Mouse (Mus musculus): ENCODE measurements at regions not wholly inside any gene's neighbourhood (a gene's known extent, or its start where the extent isn't known, plus 50 kb on each side); places are given as distances from the start of the nearest gene placed in this dataset.

DNA sequence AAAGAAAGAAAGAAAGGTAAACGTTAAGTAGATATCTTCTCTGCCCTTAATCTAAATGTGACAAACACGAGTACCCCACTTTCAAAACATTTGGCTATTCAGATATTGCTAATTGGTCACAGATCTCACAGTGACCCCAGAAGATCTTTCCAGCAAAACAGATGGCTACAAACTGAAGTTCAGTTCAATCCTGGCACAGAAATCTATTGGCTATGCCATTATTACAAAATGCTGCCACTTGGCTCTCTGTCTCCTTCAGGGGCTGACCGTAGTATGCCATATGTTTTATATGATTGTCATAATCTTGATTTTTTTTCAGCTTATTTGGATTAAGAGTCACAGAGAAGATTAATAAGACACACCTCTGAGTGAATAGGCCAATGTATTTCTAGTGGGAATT, 873.2 kb downstream of the Slc22a22 start:
- no peak for DNase-seq (ENCODE audit: extremely low spot score, low spot score)

DNA sequence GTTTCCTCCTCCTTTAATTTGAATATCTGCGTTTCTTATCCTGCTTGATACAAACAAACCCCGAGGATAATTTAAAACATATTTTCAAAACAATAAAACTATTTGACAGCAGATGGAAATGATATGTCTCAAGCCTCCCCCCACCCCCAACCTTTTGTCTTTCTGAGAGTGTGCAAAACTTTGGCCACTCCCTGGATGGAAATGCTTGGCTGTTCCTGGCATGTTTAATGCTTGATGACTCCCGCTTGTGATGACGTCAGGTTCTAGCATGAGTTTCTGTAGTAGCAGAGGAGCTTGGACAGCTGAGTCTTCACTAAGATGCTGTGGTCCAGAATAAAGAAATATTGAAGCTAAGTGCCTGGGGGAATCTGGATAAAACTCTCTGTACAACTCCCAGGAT, 884.8 kb downstream of the Slc22a22 start:
- no peak for DNase-seq (ENCODE audit: extremely low spot score, low spot score)

DNA sequence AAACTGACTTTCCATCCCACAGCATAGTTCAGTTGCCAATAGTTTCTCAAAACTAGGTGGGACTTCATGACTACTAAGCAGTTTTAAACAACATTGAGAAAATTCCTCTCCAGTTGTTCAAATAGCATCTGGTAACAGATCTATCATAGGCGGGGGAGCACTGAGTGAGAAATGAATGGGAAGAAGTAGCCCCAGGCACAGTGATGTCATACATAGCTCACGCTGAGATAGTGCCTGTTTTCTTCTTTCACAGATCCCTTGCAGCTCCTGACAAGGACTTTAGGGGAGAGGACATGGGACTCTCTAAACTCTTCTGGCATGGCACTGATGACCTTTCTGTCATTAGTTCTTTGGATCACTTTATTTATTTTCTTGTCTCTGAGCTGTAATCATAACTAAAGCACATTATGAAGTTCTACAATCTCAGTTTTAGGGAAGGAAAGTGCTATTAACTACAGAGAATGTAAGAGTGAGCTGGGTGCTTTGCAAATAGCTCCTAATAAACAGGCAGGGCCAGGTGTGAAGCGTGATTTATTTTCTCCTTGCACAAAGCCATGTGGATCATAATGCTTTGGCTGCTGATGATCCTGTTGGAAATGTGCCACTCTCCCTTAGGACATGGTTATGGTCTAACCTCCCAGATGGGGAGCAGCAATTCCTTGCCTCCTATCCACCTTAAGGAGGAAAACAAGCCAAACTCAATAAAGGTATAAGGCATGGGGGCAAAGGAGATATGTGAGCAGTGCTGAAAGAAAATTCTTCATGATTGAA, 896.5 kb downstream of the Slc22a22 start:
- no peak for DNase-seq (ENCODE audit: extremely low spot score, low spot score)

DNA sequence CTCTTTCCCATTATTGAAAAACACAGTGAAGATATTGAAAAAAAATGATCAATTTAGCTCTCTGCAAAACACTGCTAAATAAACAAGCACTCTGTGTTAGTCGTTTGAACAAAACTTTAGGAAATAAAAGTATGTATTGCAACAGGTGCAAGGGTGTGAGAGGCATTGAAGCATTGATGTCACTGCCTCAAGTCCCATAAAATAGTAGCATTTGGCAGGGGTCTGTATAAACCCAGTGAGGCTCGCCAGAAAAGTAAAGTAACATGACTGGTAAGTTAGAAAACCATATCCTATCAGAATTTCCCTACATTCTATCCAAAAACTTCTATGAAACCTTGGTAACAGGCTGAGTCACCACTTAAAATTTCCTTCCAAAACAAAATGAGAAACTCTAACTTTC, 914.2 kb downstream of the Slc22a22 start:
- DNase-seq (ENCODE audit: extremely low spot score, low spot score): no peak

DNA sequence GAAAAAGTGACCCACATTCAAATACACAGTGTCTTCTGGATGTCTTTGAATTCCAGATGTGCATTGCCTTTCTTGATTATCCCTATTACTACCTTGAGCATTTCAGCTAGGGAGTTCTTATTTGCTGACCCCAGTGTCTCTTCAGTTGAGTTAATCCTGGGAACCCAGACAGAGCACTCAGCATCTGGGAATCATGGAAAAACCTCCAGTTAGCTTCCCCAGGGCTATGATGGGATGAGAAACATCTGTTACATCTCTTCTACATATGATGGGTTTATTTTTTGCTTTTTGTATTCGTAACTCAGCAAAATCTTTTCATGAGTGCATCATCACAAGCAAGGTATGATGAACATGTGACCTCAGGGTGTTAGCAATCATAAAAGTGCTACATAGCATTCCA, 914.6 kb downstream of the Slc22a22 start:
- no peak for DNase-seq (ENCODE audit: extremely low spot score, low spot score)

DNA sequence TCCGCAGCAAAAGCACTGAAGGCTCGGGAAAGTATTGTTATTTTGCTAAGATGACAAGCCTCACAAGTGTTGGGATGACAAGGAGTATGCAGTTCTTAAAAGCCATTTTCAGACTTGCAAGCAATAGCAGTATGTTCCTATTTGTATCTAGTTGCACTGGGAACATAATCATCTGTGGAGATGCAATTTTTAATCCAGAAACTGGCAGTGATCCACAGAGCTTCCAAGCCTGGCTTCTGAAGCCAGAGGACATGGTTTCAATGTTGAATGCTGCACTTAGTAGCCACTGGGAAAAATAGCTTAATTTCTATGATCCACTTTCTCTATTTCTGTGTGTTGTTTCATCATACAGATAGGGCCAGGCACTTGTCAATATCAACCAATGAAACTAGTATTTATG, 915.3 kb downstream of the Slc22a22 start:
- no peak for DNase-seq (ENCODE audit: extremely low spot score, low spot score)

DNA sequence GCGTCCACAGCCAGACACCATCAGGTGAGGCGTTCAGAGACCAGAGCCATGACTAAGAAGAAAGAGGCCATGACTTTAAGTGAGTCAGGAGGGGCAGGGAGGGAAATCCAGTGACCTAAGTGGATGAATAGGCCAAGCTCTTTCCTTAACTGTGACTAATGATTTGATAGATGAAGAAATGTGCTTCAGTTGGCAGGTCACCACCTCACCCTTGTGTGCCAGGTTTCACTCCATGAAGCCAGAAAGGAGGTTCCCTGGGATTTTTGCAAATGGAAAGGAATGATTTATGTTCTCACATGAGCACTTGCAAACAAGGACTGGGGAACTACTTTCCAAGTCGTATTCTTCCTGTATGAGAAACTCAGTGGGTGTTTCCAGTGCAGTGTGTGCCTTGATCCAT, 923.0 kb downstream of the Slc22a22 start:
- DNase-seq (ENCODE audit: extremely low spot score, low spot score): no peak

DNA sequence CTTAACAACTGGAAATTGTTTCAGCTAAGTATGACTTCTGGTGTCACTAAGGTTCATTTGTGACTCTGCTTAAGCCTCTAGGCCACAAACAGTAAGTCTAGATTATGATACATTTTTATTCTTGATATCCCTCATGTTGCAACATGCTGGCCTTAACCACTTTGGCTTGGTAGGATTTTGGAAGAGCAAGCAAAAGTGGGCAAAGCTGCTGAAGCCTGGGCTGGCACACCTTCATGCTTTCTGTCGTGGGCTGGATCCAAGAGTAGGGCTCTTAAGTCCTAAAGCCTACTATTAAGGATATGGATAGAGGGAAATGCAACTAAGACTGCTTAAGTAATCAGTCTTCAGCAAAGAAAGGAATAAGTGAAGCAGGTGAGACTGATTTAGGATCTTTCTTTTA, 923.6 kb downstream of the Slc22a22 start:
- no peak for DNase-seq (ENCODE audit: extremely low spot score, low spot score)

DNA sequence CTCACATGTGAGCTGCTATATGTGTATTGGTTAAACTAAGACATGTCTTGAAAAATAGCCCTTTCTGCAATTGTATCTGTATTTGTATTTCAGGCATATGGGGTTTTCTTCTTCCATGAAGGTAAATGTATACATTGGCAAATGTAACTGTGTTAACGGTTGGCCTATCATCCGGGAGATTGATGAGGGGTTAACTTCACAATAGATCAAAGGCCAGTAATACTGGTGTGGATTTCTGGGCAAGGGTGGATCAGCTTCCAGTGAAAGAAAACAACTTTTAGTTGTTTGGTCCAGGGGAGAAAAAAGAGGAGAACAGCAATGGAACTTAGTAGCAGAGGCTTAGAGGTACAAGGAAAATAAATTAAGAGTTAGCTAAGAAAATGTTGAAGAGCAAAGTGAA, 945.9 kb downstream of the Slc22a22 start:
- no peak for DNase-seq (ENCODE audit: extremely low spot score, low spot score)

DNA sequence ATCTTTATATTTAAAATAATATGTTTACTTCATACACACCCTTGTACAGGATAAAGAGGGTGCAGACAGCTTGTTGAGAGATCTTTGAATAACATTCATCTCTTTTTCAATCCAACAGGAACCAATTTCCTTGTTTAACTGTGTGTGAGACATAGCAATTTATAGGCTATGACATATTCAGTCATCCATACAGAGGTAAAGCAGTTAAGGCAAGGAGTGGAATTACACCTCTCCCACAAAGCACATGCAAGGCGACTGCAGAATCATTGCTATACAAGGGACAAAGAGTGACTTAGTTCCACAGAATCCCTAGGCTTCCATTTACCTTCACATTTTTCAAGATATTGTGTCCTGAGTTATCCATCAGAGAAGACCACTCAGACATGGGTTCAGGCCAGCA, 959.0 kb downstream of the Slc22a22 start:
- no peak for DNase-seq (ENCODE audit: extremely low spot score, low spot score)

DNA sequence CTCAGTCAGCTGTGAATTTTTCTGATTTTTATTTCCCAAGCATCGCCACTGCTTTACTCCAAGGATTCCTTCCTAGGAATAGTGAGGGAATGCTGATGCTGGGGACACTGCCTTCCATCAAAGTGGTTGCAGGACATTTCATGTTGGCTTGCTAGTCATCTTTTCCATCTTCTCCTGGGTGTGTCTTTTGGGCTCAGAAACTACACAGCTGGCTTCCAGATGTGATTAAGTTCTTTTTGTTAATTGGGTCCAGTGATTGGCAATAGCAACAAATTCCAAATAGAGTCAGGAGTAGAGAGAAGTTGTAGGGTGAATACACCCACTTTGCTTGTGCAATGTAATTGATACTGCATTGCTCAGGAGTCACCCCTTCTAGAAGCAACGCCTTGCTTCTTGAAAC, 961.3 kb downstream of the Slc22a22 start:
- no peak for DNase-seq (ENCODE audit: extremely low spot score, low spot score)

DNA sequence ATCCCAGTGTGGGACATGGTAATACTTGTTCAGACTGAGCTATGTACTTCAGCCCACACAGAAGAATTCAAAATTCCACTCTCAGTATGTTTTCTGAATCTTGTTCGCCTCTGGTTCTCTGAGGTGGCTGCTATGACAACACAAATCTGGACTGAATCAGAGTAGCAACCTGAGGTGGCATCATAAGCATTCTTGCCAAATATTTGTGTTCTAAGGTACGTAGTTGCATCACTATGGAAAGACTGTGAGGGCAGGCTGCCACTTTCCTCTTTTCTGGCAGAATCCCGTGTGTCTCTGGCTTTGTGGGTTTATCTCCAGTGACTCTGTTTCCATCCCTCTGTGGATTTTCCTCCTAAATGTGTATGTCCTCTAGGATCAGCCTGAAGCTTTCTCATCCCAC, 978.7 kb downstream of the Slc22a22 start:
- DNase-seq (ENCODE audit: extremely low spot score, low spot score): no peak

DNA sequence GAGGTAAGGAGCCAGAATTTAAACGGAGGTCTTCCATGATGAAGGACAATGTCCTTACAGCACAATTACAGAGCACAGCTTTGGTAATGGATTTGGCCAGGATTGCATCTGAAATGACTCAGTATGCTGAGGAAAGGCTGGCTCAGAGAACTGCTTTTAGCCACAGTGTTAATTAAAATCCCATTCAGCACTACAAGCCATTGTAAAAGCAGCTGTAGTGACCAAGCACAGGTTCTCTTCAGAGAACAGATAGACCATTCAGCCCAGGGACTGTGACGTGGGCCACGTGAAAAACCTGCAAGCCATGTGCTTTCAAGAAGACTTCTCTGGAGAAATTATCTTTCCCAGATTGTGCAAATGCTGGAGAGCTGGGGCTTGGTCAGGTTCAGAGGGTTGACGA, 979.7 kb downstream of the Slc22a22 start:
- no peak for DNase-seq (ENCODE audit: extremely low spot score, low spot score)

DNA sequence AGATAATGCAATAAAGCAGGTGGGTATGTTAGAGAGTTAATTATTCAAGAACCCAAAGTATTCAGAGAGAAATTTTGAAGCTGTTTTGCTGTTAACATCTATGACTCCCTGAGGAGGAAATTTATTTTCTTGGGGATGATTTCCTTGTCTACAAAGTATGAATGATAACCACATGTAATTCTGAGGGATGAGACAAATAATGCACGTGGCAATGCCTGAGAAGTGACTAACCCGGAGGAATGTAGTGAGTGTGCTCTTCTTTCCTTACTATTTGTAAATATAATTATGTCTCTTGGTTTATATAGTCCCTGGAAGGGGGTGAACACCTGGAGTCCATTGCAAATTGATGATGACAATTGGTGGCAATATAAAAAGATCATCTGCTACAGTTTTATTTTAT, 981.1 kb downstream of the Slc22a22 start:
- no peak for DNase-seq (ENCODE audit: extremely low spot score, low spot score)

DNA sequence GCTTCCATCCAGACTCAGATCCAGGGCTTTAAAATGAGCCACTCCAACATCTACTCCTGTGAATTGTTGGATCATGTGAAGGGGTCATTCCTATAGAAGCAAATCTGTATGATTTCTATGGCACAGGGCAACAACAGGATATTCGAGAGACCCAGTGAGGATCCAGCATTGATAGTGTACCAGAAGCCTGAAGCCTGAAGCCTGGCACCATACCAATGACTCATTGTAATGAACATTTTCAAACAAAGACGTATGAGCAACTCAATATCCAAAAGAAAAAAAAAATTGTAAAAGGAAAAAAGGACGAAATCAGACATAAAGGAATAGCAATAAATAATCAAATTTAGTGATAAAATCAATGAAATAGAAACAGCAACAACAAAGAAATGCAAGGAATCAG, 991.5 kb downstream of the Slc22a22 start:
- no peak for DNase-seq (ENCODE audit: extremely low spot score, low spot score)

DNA sequence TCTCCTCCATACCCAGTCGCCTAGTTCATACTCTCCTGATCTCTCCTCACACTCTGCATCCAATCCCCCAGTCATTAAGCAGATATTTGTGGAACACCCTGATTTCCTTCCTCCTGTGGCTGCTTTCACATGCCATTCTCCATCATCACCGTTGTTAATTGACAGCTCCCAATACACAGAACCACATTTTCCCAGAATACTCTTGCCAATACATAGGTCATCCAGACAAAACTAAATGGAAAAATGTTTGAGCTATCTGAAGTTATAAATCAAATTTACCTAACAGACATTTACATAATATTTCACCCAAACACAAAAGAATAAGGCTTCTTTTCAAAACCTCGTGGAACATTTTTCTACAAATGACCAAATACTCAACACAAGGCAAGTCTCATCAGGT, 992.7 kb downstream of the Slc22a22 start:
- no peak for DNase-seq (ENCODE audit: extremely low spot score, low spot score)

DNA sequence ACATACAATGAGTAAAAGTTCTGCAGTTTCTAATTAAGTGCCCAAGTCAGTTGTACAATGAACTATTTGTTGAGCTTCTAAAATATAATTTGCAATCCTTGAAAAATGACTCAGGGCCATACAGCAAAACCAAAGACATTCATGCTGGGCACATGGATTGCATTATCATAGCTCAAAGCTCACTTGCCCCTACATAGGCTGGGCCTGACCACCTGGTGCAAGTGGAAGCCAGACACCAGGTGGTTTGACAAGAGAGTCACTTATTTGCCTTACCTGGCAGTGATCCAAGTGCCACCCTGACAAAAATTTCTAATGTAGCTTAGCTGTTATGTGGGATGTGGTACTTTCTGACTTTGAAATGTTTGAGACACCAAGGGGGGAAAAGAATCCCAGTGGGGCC, 997.7 kb downstream of the Slc22a22 start:
- DNase-seq (ENCODE audit: extremely low spot score, low spot score): no peak

DNA sequence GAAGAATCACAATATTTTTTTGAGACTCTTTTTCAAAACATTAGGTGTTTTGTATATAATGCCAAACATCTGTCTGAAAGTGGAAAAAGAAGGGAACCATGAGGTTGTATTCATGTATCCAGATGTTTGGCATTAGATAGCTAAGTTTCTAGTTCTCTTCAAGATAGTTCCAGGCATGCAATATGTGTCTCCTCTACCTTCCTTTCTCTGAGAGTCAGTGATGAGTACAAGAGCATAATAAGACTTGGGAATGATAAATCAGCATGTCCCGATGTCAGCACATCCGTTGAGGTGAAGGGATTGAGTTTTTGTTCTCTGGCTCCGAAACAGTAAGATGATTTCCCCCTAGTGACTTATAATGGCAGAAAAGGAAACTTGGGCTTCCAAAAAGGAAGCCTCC, 998.4 kb downstream of the Slc22a22 start:
- no peak for DNase-seq (ENCODE audit: extremely low spot score, low spot score)

DNA sequence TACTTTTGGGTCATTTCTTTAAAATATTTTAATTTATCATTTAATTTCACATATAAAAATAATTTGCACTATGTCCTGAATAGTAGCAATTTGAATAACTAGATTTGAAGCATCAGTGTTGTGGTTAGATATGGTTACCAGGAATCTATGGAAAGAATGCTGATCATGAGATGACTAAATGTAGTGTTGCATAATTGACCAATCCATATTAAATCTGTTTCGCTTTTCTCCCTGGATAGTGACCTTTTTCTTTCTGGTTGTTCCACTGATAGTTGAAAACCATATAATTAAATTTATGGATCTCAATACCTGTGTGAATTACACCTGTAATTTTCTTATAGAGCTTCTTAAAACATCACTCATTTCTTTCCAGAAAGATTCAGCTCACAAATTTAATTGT, 1003.7 kb downstream of the Slc22a22 start:
- DNase-seq (ENCODE audit: extremely low spot score, low spot score): no peak

DNA sequence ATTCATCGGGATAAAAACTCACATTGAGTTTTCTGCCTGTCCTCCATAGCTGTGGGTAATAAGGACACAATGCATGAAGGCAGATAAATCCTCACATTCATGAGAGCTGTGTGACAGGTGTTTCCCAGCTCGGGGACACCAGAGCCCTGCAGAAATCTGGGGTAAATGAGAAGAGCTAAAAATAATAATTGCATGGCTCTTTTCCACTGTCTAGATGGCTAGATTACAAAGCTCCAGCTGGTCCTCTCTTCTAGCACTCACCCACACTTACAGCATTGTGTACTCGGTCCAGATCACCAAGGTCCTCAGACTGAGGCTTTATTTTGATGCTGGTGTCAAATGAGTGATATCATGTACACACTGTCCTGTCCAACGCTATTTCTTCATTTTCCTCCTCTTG, 1025.5 kb downstream of the Slc22a22 start:
- no peak for DNase-seq (ENCODE audit: extremely low spot score, low spot score)

DNA sequence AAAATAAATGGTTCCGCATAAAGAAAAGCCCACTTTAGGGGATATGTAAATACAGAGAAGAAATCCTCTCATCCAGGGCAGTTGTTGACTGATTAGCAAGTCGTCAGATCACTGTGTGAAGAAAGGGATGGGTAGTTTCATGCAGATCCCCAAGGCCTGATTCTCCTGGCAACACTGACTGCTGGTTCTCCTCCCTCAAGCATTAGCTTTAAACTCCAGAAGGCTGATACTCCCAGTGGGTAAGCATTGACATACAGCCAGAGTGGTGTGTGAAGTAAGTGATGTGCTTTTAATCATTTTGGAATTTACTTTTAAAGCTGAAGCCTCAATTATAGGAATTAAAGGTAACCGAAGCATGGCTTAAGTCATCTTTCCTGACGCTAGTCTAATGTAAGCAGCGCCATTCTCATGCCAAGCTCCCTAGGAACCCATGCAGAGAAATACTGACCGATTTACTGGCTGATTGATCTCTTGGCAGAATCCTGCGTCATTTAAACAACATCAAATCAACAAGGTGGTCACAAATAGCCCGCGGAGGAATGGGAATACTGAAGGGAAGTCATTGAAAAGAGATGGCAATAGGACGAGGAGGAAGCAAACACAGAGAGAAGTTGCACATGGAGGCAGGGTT, 1029.3 kb downstream of the Slc22a22 start:
- DNase-seq (ENCODE audit: extremely low spot score, low spot score): no peak

DNA sequence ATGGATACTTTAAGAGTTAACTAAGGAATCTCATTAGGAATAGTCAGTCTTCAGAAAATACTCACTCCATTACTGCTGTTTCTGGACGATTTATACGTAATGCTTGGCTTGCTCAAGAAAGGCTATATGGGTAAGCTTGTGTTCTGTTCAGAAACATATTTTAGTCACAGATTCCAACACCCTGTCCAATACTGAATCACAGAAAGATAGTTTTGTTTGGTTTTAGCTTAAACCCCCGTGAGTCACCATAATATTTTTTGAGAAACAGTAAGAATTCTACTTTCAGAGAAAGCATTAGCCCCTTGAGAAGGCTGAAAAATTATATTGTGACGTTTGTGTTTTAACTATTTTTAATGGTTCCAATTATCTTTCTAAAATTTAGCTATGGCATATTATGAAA, 1037.3 kb downstream of the Slc22a22 start:
- DNase-seq (ENCODE audit: extremely low spot score, low spot score): no peak

DNA sequence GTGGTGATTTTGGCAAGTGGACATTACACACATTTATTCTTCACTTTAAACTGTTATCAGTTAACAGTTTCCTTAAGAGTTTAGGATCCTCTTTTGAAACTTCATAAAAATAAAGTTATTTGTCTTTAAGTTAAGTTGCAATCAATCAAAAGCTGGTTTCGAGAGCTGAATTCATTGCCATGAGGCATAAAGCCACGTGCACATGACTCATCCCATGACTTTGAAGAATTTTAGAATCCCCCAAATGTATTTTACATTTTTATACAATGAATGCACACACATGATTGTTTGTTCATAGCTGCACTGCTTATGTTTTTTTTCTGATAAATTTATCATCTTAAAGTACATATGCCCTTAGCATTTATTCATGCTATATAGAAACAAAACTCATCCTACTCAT, 1039.1 kb downstream of the Slc22a22 start:
- no peak for DNase-seq (ENCODE audit: extremely low spot score, low spot score)

Measured in neural tube, embryonic 10.5 days (tissue).